ENCODE assay signal across 8 mouse cellular contexts in genomic region chr12:56637181-56637566, GRCm38 (mm10). TPM values are rescaled to one million over a fixed set of nuclear protein-coding genes. Genes with fewer than 3 reads are reported as not detected.
A peak's percentile ranks its signal among the peaks of the same experiment; 100 is the strongest.
DNase-seq lines count a peak whose midpoint lies in the region; ATAC-seq and TF ChIP-seq lines count a peak whose summit lies in the region.

No protein-coding gene starts in this region.

- H3K9ac ChIP-seq in intestine, embryonic 15.5 days, result no peak overlapping the region
- H3K9ac ChIP-seq in stomach, embryonic 15.5 days, result no peak overlapping the region

- WGBS in intestine, embryonic 15.5 days, result 3% methylated on average over 5 of the region's 5 CpGs
- WGBS in stomach, embryonic 15.5 days, result 7% methylated on average over 5 of the region's 5 CpGs

- peak; percentile 64 for TF ChIP-seq CTCF in left cerebral cortex, adult 2 months (IDR thresholded peaks at IDR 0.05)

- no peak for ATAC-seq in intestine, embryonic 15.5 days
- 0 out of 2 replicates have a peak, but pooled peaks have one; percentile 52 for ATAC-seq in megakaryocyte-erythroid progenitor cell, adult 5-6 weeks (replicated peaks; ENCODE audit: low FRiP score, low TSS enrichment, poor library complexity, severe bottlenecking)
- no peak for ATAC-seq in stomach, embryonic 15.5 days (ENCODE audit: insufficient read depth, low FRiP score, low read depth)
- no peak for ATAC-seq in megakaryocyte, adult 5-6 weeks (ENCODE audit: poor library complexity, severe bottlenecking)

- no peak overlapping the region for H3K27ac ChIP-seq in intestine, embryonic 15.5 days
- no peak overlapping the region for H3K27ac ChIP-seq in left cerebral cortex, adult 2 months
- H3K27ac ChIP-seq in stomach, embryonic 15.5 days, result no peak overlapping the region

- intact Hi-C loops in left cerebral cortex, adult 2 months (cut with DNase I), result loop anchor here (2.0 to 5.0 kb wide), 2 partner anchors 48 to 580 kb away; no protein-coding TSS in a partner anchor

- peak overlapping the region; percentile 33; the same call in 1 of the 2 replicates for H3K4me2 ChIP-seq in intestine, embryonic 15.5 days (replicated peaks)
- peak overlapping the region; percentile 39 for H3K4me2 ChIP-seq in stomach, embryonic 15.5 days

- no peaks in the 10 kb centered on the region for H3K4me1 ChIP-seq in intestine, embryonic 15.5 days (replicated peaks)
- no peaks in the 10 kb centered on the region for H3K4me1 ChIP-seq in stomach, embryonic 15.5 days

- H3K36me3 ChIP-seq in intestine, embryonic 15.5 days, result no peaks in the 10 kb centered on the region
- H3K36me3 ChIP-seq in stomach, embryonic 15.5 days, result no peaks in the 10 kb centered on the region

- DNase-seq in adrenal gland, adult 2 months, result peak; percentile 41
- peak; percentile 74 to 78 for DNase-seq in cerebellum, postnatal 10 days
- DNase-seq in frontal cortex, postnatal 14 days (ENCODE audit: low spot score in 2 of 2), result peak; percentile 12 to 69
- DNase-seq in left cerebral cortex, adult 2 months (ENCODE audit: extremely low spot score in 1 of 2, low spot score in 2 of 2), result peak; percentile 43 to 61

- no peaks in the 10 kb centered on the region for H3K27me3 ChIP-seq in intestine, embryonic 15.5 days (replicated peaks)
- H3K27me3 ChIP-seq in stomach, embryonic 15.5 days (replicated peaks), result no peaks in the 10 kb centered on the region

- H3K4me3 ChIP-seq in intestine, embryonic 15.5 days (replicated peaks), result no peak overlapping the region
- H3K4me3 ChIP-seq in left cerebral cortex, adult 2 months, result peak overlapping the region; percentile 34
- H3K4me3 ChIP-seq in stomach, embryonic 15.5 days (replicated peaks), result no peak overlapping the region

- H3K9me3 ChIP-seq in intestine, embryonic 15.5 days, result no peaks in the 10 kb centered on the region
- H3K9me3 ChIP-seq in stomach, embryonic 15.5 days, result no peaks in the 10 kb centered on the region

RNA-seq across cellular contexts. Expression of gene Nkx2-9, which starts 24.1 kb away (rescaled TPM):
- under 1 TPM in 1 of 2 experiments, not detected in 1; 0.69 TPM for total RNA-seq in adrenal gland, adult 2 months (2021)
- 0.61 and 0.80 TPM in 2 replicates for polyA plus RNA-seq in adrenal gland, adult 2 months (2012; rRNA removed)
- not detected in 2 replicates for polyA plus RNA-seq in intestine, embryonic 15.5 days (2015; fragmentation: Nextera tagmentation; extraction: Ambion mirVana)
- total RNA-seq in left cerebral cortex, adult 2 months (2021), result not detected
- not detected in 2 replicates for total RNA-seq in megakaryocyte-erythroid progenitor cell, adult 5-6 weeks (2014; fragmentation: Nextera tagmentation)
- total RNA-seq in megakaryocyte-erythroid progenitor cell, adult 5-6 weeks (2017), result not detected in 2 replicates
- polyA plus RNA-seq in stomach, embryonic 15.5 days (2015; fragmentation: Nextera tagmentation; extraction: Ambion mirVana), result not detected in 2 replicates
- total RNA-seq in megakaryocyte, adult 5-6 weeks (2015), result not detected in 2 replicates
- not detected in 2 replicates for total RNA-seq in megakaryocyte, adult 5-6 weeks (2017)

RNA-seq across cellular contexts. Expression of gene Pax9, which starts 54.4 kb away (rescaled TPM):
- total RNA-seq in adrenal gland, adult 2 months (2021), result not detected
- polyA plus RNA-seq in adrenal gland, adult 2 months (2012; rRNA removed), result not detected in 2 replicates
- polyA plus RNA-seq in intestine, embryonic 15.5 days (2015; fragmentation: Nextera tagmentation; extraction: Ambion mirVana), result 0.04 TPM in 1 of 2 replicates, not detected in the other
- not detected for total RNA-seq in left cerebral cortex, adult 2 months (2021)
- not detected in 2 replicates for total RNA-seq in megakaryocyte-erythroid progenitor cell, adult 5-6 weeks (2014; fragmentation: Nextera tagmentation)
- 0.14 TPM in 1 of 2 replicates, not detected in the other for total RNA-seq in megakaryocyte-erythroid progenitor cell, adult 5-6 weeks (2017)
- 1.9 and 2.8 TPM in 2 replicates for polyA plus RNA-seq in stomach, embryonic 15.5 days (2015; fragmentation: Nextera tagmentation; extraction: Ambion mirVana)
- not detected in 2 replicates for total RNA-seq in megakaryocyte, adult 5-6 weeks (2015)
- not detected in 2 replicates for total RNA-seq in megakaryocyte, adult 5-6 weeks (2017)
